Mouse (Mus musculus): Measurements from ENCODE around the gene Bbs9. TPM values are rescaled to one million over a fixed set of nuclear protein-coding genes. Genes with fewer than 3 reads are reported as not detected.

Bbs9 gene
- total RNA-seq, 2 experiments from 2014 or later, result 21.0 to 21.1 TPM

GRCm38 (mm10) chr9:22680031-22680430 is 204.5 kb downstream of the Bbs9 start:
- DNase-seq (ENCODE audit: low spot score in 2 of 2), result no peak

GRCm38 (mm10) chr9:22680484-22680883 is 205.0 kb downstream of the Bbs9 start:
- no peak for DNase-seq (ENCODE audit: low spot score in 2 of 2)

GRCm38 (mm10) chr9:22683786-22684185 is 208.3 kb downstream of the Bbs9 start:
- no peak for DNase-seq (ENCODE audit: low spot score in 2 of 2)

GRCm38 (mm10) chr9:22686765-22687472 is 211.4 kb downstream of the Bbs9 start:
- DNase-seq (ENCODE audit: low spot score in 2 of 2), result no peak

DNA sequence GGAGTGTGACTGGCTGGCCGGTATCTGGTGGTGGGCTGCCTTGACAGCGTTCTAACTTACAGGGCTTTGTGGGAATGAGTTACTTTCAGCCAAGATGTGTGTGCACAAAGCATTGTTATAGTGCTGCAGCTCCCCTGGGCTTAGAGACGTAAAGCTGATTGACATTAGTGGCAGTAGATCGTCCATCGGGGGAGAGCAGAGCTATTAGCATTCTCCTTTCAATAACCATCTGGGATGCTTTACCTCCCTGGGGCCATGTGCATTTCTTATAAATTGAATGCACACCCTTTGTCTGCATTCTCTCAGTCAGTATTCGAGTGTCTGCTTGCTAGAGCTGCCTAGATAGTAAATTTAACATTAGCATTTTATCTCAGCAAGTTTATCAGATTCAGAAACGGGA is 214.7 kb downstream of the Bbs9 start:
- no peak for DNase-seq (ENCODE audit: low spot score in 2 of 2)

DNA sequence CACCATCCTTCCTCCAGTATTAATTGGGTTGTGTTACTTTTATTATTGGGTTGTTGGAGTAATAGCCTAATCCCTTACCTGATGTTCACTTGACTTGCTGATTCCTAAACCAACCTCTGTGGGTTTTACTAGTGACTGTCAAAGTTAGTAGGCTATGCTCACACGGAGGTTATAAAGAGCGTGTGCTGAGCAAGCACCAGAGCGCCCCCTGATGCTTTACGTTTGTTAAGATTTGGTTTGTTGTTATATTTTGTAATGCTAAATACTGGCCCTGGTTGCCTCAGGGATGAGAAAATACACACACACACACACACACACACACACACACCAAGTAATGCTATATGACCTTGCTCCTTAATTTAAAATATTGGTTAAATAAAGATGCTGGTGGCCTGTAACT is 219.9 kb downstream of the Bbs9 start:
- no peak for DNase-seq (ENCODE audit: low spot score in 2 of 2)

DNA sequence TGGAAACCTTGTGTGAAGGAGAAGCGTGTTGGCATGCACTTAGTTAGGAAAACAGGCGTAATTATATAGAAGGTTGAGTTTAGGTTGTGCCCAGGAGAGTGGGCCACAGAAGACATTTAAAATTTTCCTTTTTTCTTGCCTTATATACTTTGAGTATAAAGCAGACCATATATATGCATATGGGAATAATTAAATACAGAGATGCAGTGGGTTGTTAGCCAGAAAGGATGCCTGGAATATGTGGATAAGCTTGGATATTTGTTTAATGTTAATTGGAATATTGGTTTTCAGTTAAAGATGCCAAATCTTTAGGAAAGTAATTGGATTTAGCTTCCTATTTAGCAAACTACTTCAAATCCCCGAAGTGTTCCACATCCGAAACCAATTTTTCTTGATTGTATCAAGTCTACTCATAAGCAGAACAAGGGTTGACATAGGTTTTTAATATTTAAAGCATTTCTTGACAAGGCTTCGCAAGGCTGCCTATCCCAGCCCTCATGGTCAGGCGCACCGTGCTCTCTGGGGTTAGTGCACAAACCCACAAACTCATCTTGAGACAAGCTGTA is 221.4 kb downstream of the Bbs9 start:
- DNase-seq (ENCODE audit: low spot score in 2 of 2), result no peak

DNA sequence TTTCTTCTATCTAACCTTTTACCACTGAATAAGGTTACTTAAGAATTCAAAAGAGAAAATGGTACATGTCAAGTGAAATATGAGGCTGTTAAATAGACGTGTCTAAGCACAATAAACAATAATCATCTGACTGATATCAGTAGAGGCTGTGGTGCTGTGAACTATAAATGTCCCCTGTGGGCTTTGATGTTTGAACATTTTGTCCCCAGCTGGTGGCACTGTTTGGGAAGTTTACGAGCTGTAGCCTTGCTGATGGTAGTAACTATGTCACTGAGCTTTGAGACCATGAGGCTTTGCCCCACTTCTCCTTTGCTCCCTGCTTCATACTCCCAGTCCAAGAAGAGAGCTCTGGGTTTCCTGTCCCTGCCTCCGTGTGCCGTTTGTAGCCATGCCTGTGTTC is 222.3 kb downstream of the Bbs9 start:
- no peak for DNase-seq (ENCODE audit: low spot score in 2 of 2)

- DNase-seq (ENCODE audit: low spot score in 2 of 2), result no peak
Observed at GRCm38 (mm10) chr9:22698501-22698900, 223.0 kb downstream of the Bbs9 start.

- DNase-seq (ENCODE audit: low spot score in 2 of 2), result no peak
Observed at GRCm38 (mm10) chr9:22702065-22702611, 226.6 kb downstream of the Bbs9 start.

DNA sequence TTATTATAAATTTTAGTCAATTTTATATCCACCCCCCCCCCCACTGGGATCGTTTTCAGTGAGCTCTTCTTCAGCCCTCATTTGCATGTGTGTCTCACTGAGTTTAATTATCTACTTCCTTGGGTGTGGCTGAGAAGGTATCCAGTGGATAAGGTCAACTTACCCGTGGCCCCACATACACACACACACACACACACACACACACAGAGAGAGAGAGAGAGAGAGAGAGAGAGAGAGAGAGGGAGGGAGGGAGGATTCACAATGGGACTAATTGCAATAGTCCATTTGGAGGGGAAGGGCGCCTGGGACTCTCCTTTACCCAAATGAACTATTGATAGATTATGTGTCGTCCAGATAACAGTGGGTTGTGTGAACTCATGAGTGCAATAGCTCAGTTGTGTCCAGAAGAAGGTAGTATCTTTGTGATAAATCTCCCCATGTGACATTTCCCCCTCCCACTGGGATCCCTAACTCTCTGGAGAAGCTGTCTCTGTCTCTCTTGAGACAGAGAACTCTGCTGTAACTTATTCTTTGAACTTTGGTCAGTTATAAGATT is 227.4 kb downstream of the Bbs9 start:
- no peak for DNase-seq (ENCODE audit: low spot score in 2 of 2)

GRCm38 (mm10) chr9:22703541-22703940 is 228.0 kb downstream of the Bbs9 start:
- no peak for DNase-seq (ENCODE audit: low spot score in 2 of 2)

GRCm38 (mm10) chr9:22707166-22707913 is 231.8 kb downstream of the Bbs9 start:
- no peak for DNase-seq (ENCODE audit: low spot score in 2 of 2)

- peak; percentile 30 for DNase-seq (ENCODE audit: low spot score in 2 of 2)
Observed at GRCm38 (mm10) chr9:22708970-22709726, 233.6 kb downstream of the Bbs9 start.

DNA sequence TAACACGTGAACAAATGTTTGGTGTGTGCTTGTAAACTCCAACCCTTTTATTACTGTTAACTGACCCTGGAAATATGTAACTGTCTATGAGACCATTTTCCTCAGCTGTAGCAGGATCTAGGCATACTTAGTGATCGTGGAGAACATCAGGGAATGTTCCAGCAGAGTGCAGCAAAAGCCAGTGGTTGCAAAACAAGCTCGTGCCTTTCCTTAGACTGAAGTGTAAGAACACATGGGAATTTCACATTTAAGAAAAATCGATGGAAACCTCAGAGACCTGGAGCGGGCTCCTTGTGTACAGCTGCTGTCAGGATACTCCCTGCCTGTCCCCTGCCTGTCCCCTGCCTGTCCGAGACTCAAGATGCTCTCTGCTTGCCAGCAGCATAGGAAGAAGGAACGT is 234.5 kb downstream of the Bbs9 start:
- no peak for DNase-seq (ENCODE audit: low spot score in 2 of 2)

- DNase-seq (ENCODE audit: low spot score in 2 of 2), result no peak
Observed at GRCm38 (mm10) chr9:22711339-22711738, 235.8 kb downstream of the Bbs9 start.

DNA sequence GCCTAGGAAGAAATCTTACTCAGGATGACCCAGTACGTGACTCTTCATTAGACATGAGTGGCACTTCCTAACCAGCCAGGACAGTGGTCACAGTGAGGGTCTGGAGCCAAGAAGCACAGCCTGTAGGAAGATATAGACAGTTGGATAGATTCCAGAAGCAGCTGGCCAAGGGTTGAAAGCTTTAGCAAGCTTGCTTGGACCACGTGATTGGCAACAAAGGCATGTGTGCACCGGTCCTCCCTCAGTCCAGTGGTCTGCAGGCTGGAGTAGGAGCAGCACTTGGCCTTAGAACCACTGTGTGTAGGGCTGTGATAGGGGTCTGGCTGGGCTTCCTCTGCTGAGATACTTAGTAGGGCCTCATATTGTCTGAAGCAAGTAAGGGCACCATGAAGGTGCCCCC is 237.2 kb downstream of the Bbs9 start:
- DNase-seq (ENCODE audit: low spot score in 2 of 2), result no peak

- peak in 1 of 2 experiments; percentile 22 for DNase-seq (ENCODE audit: low spot score in 2 of 2)
Observed at GRCm38 (mm10) chr9:22713286-22713685, 237.8 kb downstream of the Bbs9 start.

- DNase-seq (ENCODE audit: low spot score in 2 of 2), result no peak
Observed at GRCm38 (mm10) chr9:22717583-22717982, 242.1 kb downstream of the Bbs9 start.

DNA sequence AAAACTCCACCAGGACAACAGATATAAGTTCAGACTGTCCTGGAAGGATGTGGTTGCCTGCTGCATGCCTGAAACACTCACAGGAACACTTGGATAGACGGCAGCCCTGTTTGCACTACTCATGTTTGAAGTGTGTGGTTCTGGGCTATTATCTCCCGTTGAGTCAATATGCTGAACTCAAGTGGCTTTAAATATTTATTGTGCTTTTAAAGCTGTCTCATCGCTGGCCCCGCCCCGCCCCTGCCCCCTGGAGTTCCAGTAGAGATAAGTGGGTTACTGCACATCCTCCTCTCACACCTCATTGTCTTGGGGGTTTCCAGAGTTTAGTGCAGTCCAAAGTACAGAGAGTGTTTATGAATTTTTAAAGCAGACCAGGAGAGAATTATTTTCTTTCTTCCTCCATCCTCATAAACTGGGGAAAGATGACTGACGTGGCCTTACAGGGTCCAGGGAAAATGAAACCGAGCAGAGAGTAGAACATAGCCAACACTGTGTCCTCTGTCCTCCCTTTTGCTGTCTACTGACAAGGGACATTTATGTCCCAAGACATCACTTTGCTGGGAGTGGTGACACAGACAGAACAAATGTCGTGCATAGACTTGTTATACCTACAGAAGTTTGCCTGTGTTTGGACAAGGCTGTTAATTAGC is 242.8 kb downstream of the Bbs9 start:
- DNase-seq (ENCODE audit: low spot score in 2 of 2), result no peak

GRCm38 (mm10) chr9:22732646-22733045 is 257.1 kb downstream of the Bbs9 start:
- no peak for DNase-seq (ENCODE audit: low spot score in 2 of 2)

Measured in adrenal gland, postnatal 4 days (tissue).